8 mouse cellular contexts compared by ENCODE assay signal in genomic region chr7:62924585-62925331, GRCm38 (mm10).
DNase-seq lines count a peak whose midpoint lies in the region; ATAC-seq and TF ChIP-seq lines count a peak whose summit lies in the region.

No protein-coding gene starts in this region.

- H3K27ac ChIP-seq in forebrain, embryonic 12.5 days, result no peak overlapping the region
- H3K27ac ChIP-seq in midbrain, postnatal 0 days (ENCODE audit: low read depth, low read length), result no peak overlapping the region

- peak; percentile 95 for TF ChIP-seq CTCF in midbrain, postnatal 0 days (IDR thresholded peaks at IDR 0.05)

- no peaks in the 10 kb centered on the region for H3K36me3 ChIP-seq in forebrain, embryonic 12.5 days (replicated peaks)
- H3K36me3 ChIP-seq in midbrain, postnatal 0 days (ENCODE audit: insufficient read depth, low read length), result no peaks in the 10 kb centered on the region

- 70% methylated on average over 6 of the region's 6 CpGs for WGBS in forebrain, embryonic 12.5 days
- 68% methylated on average over 6 of the region's 6 CpGs for WGBS in midbrain, postnatal 0 days

- no peak for ATAC-seq in frontal cortex, adult (ENCODE audit: low TSS enrichment)
- ATAC-seq in forebrain, embryonic 12.5 days (ENCODE audit: low FRiP score), result peak; percentile 61
- peak; percentile 72; the same call in 1 of the 2 replicates for ATAC-seq in midbrain, postnatal 0 days (ENCODE audit: low FRiP score)

- peak; percentile 7 to 60 for DNase-seq in frontal cortex, postnatal 36 days (ENCODE audit: low spot score in 2 of 2)
- DNase-seq in lung, postnatal 36 days, result peak; percentile 2
- DNase-seq in lung, adult 18-20 months, result no peak
- peak; percentile 67 for DNase-seq in midbrain, postnatal 0 days (ENCODE audit: low spot score)
- no peak for DNase-seq in adrenal gland, adult 2 months
- no peak for DNase-seq in right cerebral cortex, postnatal 36 days (ENCODE audit: low spot score in 2 of 2)

- no peaks in the 10 kb centered on the region for H3K4me1 ChIP-seq in forebrain, embryonic 12.5 days
- H3K4me1 ChIP-seq in midbrain, postnatal 0 days (ENCODE audit: insufficient read depth, low read length), result no peaks in the 10 kb centered on the region

- H3K9me3 ChIP-seq in forebrain, embryonic 12.5 days, result no peaks in the 10 kb centered on the region
- no peaks in the 10 kb centered on the region for H3K9me3 ChIP-seq in midbrain, postnatal 0 days (ENCODE audit: low read length)

- H3K27me3 ChIP-seq in forebrain, embryonic 12.5 days, result no peaks in the 10 kb centered on the region
- no peaks in the 10 kb centered on the region for H3K27me3 ChIP-seq in midbrain, postnatal 0 days (ENCODE audit: insufficient read depth, low read length)

- no peak overlapping the region for H3K4me2 ChIP-seq in forebrain, embryonic 12.5 days
- no peak overlapping the region for H3K4me2 ChIP-seq in midbrain, postnatal 0 days (ENCODE audit: low read depth, low read length, poor library complexity, severe bottlenecking)

- H3K9ac ChIP-seq in forebrain, embryonic 12.5 days, result no peak overlapping the region
- H3K9ac ChIP-seq in midbrain, postnatal 0 days (replicated peaks; ENCODE audit: low read length, poor library complexity, severe bottlenecking), result no peak overlapping the region

- H3K4me3 ChIP-seq in forebrain, embryonic 12.5 days (replicated peaks), result no peak overlapping the region
- no peak overlapping the region for H3K4me3 ChIP-seq in midbrain, postnatal 0 days (ENCODE audit: low read depth, low read length)

Comparison
In these comparisons a context has a peak if more than half of its experiments do, and no peak if none do; other contexts are left out.
1. DNase-seq: peak in frontal cortex, postnatal 36 days (2 of 2), lung, postnatal 36 days (single experiment) and midbrain, postnatal 0 days (single experiment); none in lung, adult 18-20 months (0 of 2), adrenal gland, adult 2 months (single experiment) and right cerebral cortex, postnatal 36 days (0 of 2).